Mouse (Mus musculus): ENCODE measurements around the gene Pa2g4.
"Not testable (repeated sequence)": the region's sequence is repeated elsewhere in the genome, so short reads cannot be mapped to it uniquely, and the experiment has no call there.

Gene Pa2g4

GRCm38 (mm10) chr10:128565788-128566531 lies at the start of gene Pa2g4:
Gene Pa2g4, minus strand, starts transcription at chr10:128565987.
- peak; percentile 97 to 98 for DNase-seq (ENCODE audit: low spot score in 2 of 2)

- no peak for DNase-seq (ENCODE audit: low spot score in 2 of 2)
Measured at GRCm38 (mm10) chr10:128614934-128615333, 49.1 kb upstream of the Pa2g4 start.

GRCm38 (mm10) chr10:128613820-128614219 lies 48.0 kb upstream of the Pa2g4 start:
- not testable (repeated sequence) for DNase-seq (ENCODE audit: low spot score in 2 of 2)

- no peak for DNase-seq (ENCODE audit: low spot score in 2 of 2)
Measured at GRCm38 (mm10) chr10:128613154-128613440, 47.3 kb upstream of the Pa2g4 start.

- peak in 1 of 2 experiments; percentile 72 for DNase-seq (ENCODE audit: low spot score in 2 of 2)
Measured at GRCm38 (mm10) chr10:128612433-128613153, 46.8 kb upstream of the Pa2g4 start.

- DNase-seq (ENCODE audit: low spot score in 2 of 2): no peak
Measured at GRCm38 (mm10) chr10:128606483-128606882, 40.7 kb upstream of the Pa2g4 start.

- DNase-seq (ENCODE audit: low spot score in 2 of 2): no peak
Measured at GRCm38 (mm10) chr10:128602470-128603128, 36.8 kb upstream of the Pa2g4 start.

- no peak for DNase-seq (ENCODE audit: low spot score in 2 of 2)
Measured at GRCm38 (mm10) chr10:128601499-128601898, 35.7 kb upstream of the Pa2g4 start.

GRCm38 (mm10) chr10:128598476-128598875 lies 32.7 kb upstream of the Pa2g4 start:
- DNase-seq (ENCODE audit: low spot score in 2 of 2): no peak

- no peak for DNase-seq (ENCODE audit: low spot score in 2 of 2)
Measured at GRCm38 (mm10) chr10:128592797-128593196, 27.0 kb upstream of the Pa2g4 start.

- DNase-seq (ENCODE audit: low spot score in 2 of 2): no peak
Measured at GRCm38 (mm10) chr10:128591436-128591835, 25.6 kb upstream of the Pa2g4 start.

- DNase-seq (ENCODE audit: low spot score in 2 of 2): peak in 1 of 2 experiments; percentile 35
Measured at GRCm38 (mm10) chr10:128590193-128590690, 24.5 kb upstream of the Pa2g4 start.

- no peak for DNase-seq (ENCODE audit: low spot score in 2 of 2)
Measured at GRCm38 (mm10) chr10:128589464-128590192, 23.8 kb upstream of the Pa2g4 start, which contains the start of gene Erbb3. Gene Erbb3, minus strand, starts transcription at chr10:128589652.

GRCm38 (mm10) chr10:128588775-128589463 lies 23.1 kb upstream of the Pa2g4 start:
- no peak for DNase-seq (ENCODE audit: low spot score in 2 of 2)

GRCm38 (mm10) chr10:128588136-128588535 lies 22.3 kb upstream of the Pa2g4 start:
- DNase-seq (ENCODE audit: low spot score in 2 of 2): no peak

- DNase-seq (ENCODE audit: low spot score in 2 of 2): no peak
Measured at GRCm38 (mm10) chr10:128587697-128588096, 21.9 kb upstream of the Pa2g4 start.

GRCm38 (mm10) chr10:128587120-128587519 lies 21.3 kb upstream of the Pa2g4 start:
- no peak for DNase-seq (ENCODE audit: low spot score in 2 of 2)

GRCm38 (mm10) chr10:128586546-128586945 lies 20.8 kb upstream of the Pa2g4 start:
- DNase-seq (ENCODE audit: low spot score in 2 of 2): no peak

- no peak for DNase-seq (ENCODE audit: low spot score in 2 of 2)
Measured at GRCm38 (mm10) chr10:128584386-128584785, 18.6 kb upstream of the Pa2g4 start.

- DNase-seq (ENCODE audit: low spot score in 2 of 2): no peak
Measured at GRCm38 (mm10) chr10:128583644-128584043, 17.9 kb upstream of the Pa2g4 start.

GRCm38 (mm10) chr10:128579731-128580130 lies 13.9 kb upstream of the Pa2g4 start:
- DNase-seq (ENCODE audit: low spot score in 2 of 2): no peak
